Mouse (Mus musculus) left cerebral cortex, postnatal 4 days (tissue): Measurements from ENCODE around the gene Mtss1l. TPM values are rescaled to one million over a fixed set of nuclear protein-coding genes. Genes with fewer than 3 reads are reported as not detected.

ENCODE experiments used
- DNase-seq: peaks from one replicate; pipeline ENCODE4 v3.0.0-alpha.2; 2022
- intact Hi-C: fragments of 180-260 bp; cut with DNase I; formaldehyde crosslinking; loops from one replicate; pipeline ENCODE4 v1.15.1; 2025
- total RNA-seq, 2 experiments: library from RNA; stranded (reverse); gene quantifications; 2 replicates each; pipeline ENCODE4 v1.2.3; 2021

Mtss1l gene
- total RNA-seq, 2 experiments from 2014 or later, result 315 to 327 TPM

DNA sequence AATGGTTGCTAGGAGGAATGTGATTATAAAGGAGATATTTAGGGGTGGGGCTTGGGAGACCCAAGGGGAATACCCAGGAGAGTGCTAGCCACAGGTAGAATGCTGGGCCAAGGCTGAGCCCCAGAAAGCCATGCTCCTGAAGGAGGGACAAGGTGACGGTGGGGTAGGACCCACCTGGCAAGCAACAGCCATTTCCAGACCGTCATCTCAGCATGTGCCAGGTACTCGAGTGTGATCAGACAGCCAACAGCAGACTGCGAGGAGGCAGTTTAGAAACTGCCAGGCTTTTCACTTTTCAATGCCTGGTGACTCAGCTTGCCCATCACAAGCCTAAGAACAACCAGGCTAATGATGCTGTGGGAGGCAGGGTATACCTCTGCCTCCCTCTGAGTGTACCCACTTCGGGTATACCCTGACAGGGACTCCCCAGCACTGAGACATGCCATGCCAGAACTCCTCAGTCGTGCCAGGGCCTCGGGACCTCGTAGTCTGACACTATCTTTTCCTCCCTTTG is 10.1 kb downstream of the Mtss1l start:
- DNase-seq, result no peak
- intact Hi-C loops, result no loop called here

DNA sequence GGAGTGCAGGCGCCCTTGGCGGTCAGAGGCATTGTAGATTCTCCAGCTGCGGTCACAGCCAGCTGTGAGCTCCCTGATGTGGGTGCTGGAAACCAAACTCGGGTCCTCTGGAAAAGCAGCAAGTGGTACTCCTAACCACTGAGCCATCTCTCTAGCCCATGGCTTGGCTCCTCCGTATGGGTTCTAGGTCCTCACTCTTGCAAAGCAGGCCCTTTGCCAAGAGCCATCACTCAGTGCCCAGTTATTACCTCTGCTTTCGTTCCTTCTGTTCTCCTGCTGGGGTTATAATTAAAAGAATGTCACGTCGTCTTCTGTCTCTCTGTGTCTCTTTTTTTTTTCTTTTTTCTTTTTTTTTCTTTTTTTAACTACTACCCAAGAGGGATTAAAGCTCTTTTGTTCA is 11.8 kb downstream of the Mtss1l start:
- intact Hi-C loops, result no loop called here

GRCm38 (mm10) chr8:110738591-110739195 is 17.4 kb downstream of the Mtss1l start:
- intact Hi-C loops, result no loop called here

More for the DNA sequence above, 11.8 kb downstream of the Mtss1l start:
- no peak for DNase-seq

DNA sequence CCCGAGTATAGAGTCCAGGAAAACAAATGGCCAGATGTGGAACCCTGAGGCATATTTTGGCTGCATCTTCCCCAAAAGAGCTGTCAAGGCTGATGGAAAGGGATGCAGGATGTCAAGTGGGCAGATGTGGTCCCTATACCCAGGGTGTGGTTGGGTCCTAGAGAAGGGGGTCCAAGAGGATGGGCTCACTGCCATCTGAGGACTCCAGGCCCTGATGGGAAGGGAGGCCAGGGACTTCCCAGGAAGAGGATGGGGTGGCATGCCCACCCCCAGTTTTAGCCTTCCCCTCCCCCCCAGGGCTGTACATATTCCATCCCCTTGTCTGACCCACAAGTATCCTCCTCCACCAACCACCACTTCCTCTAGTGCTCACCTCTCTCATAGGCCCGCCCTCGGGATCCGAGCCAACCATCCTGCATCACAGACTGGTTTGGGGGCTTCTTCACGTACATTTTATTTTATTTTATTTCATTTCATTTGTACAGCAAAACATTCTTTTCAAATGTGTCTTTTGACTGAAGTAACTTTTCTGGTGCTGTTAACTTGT is 19.4 kb downstream of the Mtss1l start:
- intact Hi-C loops, result no loop called here
- no peak for DNase-seq

More at GRCm38 (mm10) chr8:110738591-110739195, 17.4 kb downstream of the Mtss1l start:
- DNase-seq, result peak; percentile 19

DNA sequence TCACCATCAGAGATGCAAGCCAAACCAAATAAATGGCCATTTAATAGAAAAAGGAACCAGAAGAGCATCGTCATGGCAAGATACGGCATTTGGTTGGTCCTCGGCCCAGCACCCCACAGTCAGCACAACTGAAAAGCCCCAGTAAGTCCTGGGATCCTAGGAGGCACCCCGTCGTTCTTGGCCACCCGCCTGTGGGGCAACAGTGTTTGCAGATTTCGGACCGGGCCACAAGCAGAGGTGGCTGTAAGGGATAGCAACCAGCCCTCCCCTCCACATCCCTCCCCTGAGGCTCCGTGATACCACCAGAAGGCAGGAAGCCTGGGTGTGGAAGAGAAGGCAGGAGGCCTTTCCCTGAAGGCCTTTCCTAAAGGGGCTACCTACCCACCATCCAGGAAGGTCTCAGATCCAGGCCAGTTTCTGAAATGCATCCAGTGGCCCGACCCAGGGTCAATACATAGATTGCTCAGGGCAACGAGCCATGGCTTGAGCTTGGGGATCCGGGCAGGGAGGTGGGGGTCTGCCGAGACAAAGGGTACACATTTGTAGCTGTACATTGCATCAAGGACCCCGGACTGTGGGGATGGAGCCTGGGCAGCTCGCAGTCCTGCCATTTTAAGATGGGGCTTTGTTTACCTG is 20.7 kb downstream of the Mtss1l start:
- peak; percentile 26 for DNase-seq
- intact Hi-C loops, result no loop called here

DNA sequence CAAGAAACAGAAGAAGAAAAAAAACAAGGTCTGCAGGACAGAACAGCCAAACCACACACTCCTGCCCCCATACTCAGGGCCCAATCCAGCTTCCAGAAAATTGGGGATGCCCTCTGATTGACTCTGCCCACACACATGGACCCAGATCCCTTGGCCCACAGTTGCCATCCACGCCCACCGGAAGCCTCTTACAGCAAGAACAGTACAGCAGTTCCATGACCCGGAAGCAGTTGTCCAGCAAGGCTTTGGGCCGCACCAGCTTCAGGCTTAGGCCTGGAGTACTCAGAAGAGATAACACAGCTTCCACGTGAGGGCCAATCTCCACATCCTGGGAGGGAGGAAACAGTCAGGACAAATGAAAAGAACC is 21.2 kb downstream of the Mtss1l start:
- intact Hi-C loops, result no loop called here
- no peak for DNase-seq

GRCm38 (mm10) chr8:110745162-110745561 is 23.9 kb downstream of the Mtss1l start:
- DNase-seq, result no peak
- intact Hi-C loops, result no loop called here

GRCm38 (mm10) chr8:110746661-110747060 is 25.4 kb downstream of the Mtss1l start:
- no peak for DNase-seq
- intact Hi-C loops, result no loop called here

- intact Hi-C loops, result loop anchor here (5.0 kb wide), 1 partner anchor 63 kb away; no protein-coding TSS in a partner anchor
- DNase-seq, result no peak
Measured at GRCm38 (mm10) chr8:110749500-110750170, 28.4 kb downstream of the Mtss1l start.

DNA sequence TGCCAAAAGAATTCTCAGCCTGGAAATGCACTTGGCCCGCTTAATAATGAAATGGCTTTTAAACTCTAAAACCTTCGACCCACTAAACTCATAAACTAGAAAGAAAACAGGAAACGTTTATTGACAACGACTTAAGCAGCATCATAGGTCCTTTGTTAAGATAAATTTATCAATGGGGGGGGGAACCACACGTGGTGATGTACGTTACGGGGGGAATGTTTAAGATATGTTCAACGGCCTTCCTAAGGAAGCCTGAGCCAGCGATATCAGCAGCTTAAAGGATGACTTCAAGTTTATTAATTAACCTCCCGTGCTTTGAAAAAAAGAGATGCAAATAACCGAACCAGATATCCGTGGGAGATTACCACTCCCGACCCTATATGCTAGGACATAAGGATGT is 29.0 kb downstream of the Mtss1l start:
- intact Hi-C loops, result loop anchor here (5.0 kb wide), 1 partner anchor 62 kb away; no protein-coding TSS in a partner anchor
- no peak for DNase-seq

- DNase-seq, result no peak
- intact Hi-C loops, result loop anchor here (5.0 kb wide), 1 partner anchor 61 kb away; no protein-coding TSS in a partner anchor
Measured at GRCm38 (mm10) chr8:110751490-110751889, 30.2 kb downstream of the Mtss1l start.

DNA sequence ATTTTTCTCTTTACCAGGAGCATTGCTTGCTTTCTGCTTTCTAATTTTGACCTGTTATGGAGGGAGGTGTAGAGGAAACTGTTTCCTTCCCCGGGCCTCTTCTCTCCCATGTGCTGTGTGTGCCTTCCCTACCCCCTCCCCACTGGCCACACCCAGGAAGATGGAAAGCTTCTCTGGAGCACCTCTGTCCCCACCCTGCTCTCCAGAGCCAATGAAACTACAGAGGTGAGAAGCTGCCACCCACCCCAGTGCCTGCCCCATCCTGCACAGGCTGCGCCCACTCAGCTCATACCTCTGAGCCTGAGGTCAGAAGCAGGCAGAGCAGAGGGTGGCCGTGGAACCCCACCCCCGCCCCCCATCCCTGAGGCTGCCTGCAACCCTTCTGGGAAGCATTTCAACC is 33.4 kb downstream of the Mtss1l start:
- intact Hi-C loops, result loop anchor here (5.0 kb wide), 1 partner anchor 58 kb away; no protein-coding TSS in a partner anchor
- DNase-seq, result no peak

- intact Hi-C loops, result no loop called here
- DNase-seq, result no peak
Measured at GRCm38 (mm10) chr8:110755511-110756170, 34.4 kb downstream of the Mtss1l start.

GRCm38 (mm10) chr8:110756196-110756595 is 34.9 kb downstream of the Mtss1l start:
- intact Hi-C loops, result no loop called here
- DNase-seq, result no peak

- no peak for DNase-seq
- intact Hi-C loops, result no loop called here
Measured at GRCm38 (mm10) chr8:110760280-110760940, 39.1 kb downstream of the Mtss1l start.

GRCm38 (mm10) chr8:110761185-110761584 is 39.9 kb downstream of the Mtss1l start:
- intact Hi-C loops, result no loop called here

DNA sequence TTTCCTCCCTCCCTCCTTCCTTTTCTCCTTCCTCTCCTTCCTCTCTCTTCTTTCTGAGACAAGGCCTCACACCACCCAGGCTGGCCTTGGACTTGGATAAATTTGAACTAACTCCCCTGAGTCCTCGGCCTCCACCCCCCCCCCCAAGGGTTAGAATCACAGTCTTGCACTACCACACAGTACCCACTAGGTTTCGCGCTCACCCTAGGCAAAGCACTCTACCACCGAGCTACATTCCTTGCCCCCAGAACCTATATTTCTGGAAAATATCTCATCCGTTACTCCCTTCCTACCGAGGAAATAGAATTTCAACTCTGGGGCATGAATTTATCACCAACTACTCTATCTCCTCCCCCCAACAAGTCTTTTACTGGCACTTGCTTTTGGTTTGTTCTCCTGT is 40.7 kb downstream of the Mtss1l start:
- intact Hi-C loops, result no loop called here
- no peak for DNase-seq

More at GRCm38 (mm10) chr8:110761185-110761584, 39.9 kb downstream of the Mtss1l start:
- no peak for DNase-seq

DNA sequence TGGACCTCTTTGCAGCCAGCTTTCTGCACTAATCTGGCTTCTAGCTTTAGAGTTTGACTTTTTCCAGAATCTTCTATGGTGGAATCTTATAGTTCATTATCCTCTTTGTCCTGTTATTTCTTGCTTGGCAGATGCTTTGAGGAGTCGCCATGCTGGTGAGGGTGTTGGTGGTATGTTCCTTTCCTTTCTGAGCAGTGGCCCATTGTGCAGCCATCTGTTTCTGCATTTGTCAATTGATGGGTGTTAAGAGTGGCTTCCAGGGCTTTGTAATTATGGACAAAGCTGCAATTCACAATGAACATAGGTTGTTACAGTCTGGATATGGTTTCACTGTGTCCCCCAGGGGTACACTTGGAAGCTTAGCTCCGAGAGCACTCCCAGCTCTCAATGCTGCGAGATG is 43.4 kb downstream of the Mtss1l start:
- no peak for DNase-seq

DNA sequence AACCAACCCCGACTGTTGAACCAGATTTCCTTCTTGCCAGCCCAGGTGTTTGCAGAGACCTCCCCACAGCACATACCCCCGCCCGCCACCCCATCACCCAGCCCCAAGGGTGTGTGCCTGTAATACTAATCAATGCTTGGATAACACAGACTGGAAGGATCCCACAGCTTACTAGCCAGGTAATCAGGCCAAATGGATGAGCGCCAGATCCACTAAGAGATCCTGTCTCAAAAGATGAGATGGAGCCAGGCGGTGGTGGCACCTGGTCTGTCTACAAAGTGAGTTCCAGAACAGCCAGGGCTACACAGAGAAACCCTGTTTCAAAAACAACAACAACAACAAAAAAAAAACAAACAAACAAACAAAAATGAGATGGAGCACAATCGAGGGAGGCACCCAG is 46.0 kb downstream of the Mtss1l start:
- intact Hi-C loops, result no loop called here
- no peak for DNase-seq

More for the DNA sequence above, 43.4 kb downstream of the Mtss1l start:
- intact Hi-C loops, result no loop called here

DNA sequence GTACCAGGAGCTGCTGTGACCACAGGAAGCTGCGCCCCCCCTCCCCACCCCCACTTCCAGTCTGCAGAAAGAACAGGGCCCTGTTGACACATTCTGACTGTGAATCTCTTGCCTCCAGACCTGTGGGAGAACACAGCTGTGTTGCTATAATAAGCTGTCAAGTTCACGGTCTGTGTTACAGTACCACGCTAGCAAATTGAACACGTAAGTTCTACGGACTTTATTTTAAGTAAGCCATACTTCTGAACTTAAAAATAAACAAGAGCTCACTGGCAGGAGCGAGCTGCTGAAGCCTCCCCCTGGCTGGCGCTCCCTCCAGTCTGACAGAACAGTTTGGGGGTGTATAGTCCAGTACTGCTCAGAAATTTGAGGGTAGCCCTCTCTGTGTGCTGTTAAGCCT is 51.2 kb downstream of the Mtss1l start:
- no peak for DNase-seq
- intact Hi-C loops, result no loop called here
